Mouse (Mus musculus) left cerebral cortex, postnatal 4 days (tissue): ENCODE measurements around the gene Vmn1r8. TPM values are rescaled to one million over a fixed set of nuclear protein-coding genes. Genes with fewer than 3 reads are reported as not detected.
"Not testable (repeated sequence)": the region's sequence is repeated elsewhere in the genome, so short reads cannot be mapped to it uniquely, and the experiment has no call there.

ENCODE experiments used
- DNase-seq: peaks from one replicate; pipeline ENCODE4 v3.0.0-alpha.2; 2022
- intact Hi-C: fragments of 180-260 bp; cut with DNase I; formaldehyde crosslinking; loops from one replicate; pipeline ENCODE4 v1.15.1; 2025
- total RNA-seq, 2 experiments: library from RNA; stranded (reverse); gene quantifications; 2 replicates each; pipeline ENCODE4 v1.2.3; 2021

The Vmn1r8 gene
- not detected for total RNA-seq

GRCm38 (mm10) chr6:57031984-57032383, at the start of gene Vmn1r8:
Vmn1r8 (plus strand) TSS chr6:57032284.
- no peak for DNase-seq
- intact Hi-C loops = no loop called here

GRCm38 (mm10) chr6:56996943-56997342, 35.1 kb upstream of the Vmn1r8 start, which contains the start of gene Vmn1r6:
Vmn1r6 (plus strand) TSS chr6:56997243.
- no peak for DNase-seq
- intact Hi-C loops = no loop called here

GRCm38 (mm10) chr6:57025224-57025623, 6.9 kb upstream of the Vmn1r8 start, which contains the start of gene Vmn1r7:
Vmn1r7 (minus strand) TSS chr6:57025324.
- intact Hi-C loops = not testable (repeated sequence)

GRCm38 (mm10) chr6:57034674-57035073, 2.6 kb downstream of the Vmn1r8 start:
- intact Hi-C loops = no loop called here
- no peak for DNase-seq

More at GRCm38 (mm10) chr6:57025224-57025623, 6.9 kb upstream of the Vmn1r8 start, which contains the start of gene Vmn1r7:
- not testable (repeated sequence) for DNase-seq

GRCm38 (mm10) chr6:57063730-57064129, 31.6 kb downstream of the Vmn1r8 start:
- intact Hi-C loops = no loop called here
- peak; percentile 5 for DNase-seq

- DNase-seq = no peak
- intact Hi-C loops = no loop called here
Measured at GRCm38 (mm10) chr6:57066487-57066886, 34.4 kb downstream of the Vmn1r8 start, which contains the start of gene Vmn1r9. Vmn1r9 (plus strand) TSS chr6:57066787.

Other genes starting within 250 kb of the Vmn1r8 start
- gene Kbtbd2, start 234.5 kb upstream of the Vmn1r8 start, total RNA-seq = 10 to 100 TPM; 46.5 to 51.0 TPM
- 10 to 100 TPM; 33.7 to 34.0 TPM for gene Fkbp9, start 200.2 kb upstream of the Vmn1r8 start, total RNA-seq
- gene Nt5c3, start 108.4 kb upstream of the Vmn1r8 start, total RNA-seq = 10 to 100 TPM; 75.5 to 86.2 TPM
- under 1 TPM; 0.30 to 0.72 TPM for gene Vmn1r4, start 108.3 kb upstream of the Vmn1r8 start, total RNA-seq
- not detected for gene Vmn1r5, start 62.0 kb upstream of the Vmn1r8 start, total RNA-seq
- gene Vmn1r6, start 35.0 kb upstream of the Vmn1r8 start, total RNA-seq = not detected
- gene Vmn1r7, start 7.0 kb upstream of the Vmn1r8 start, total RNA-seq = not detected
- not detected for gene Vmn1r9, start 34.5 kb downstream of the Vmn1r8 start, total RNA-seq
- gene Vmn1r10, start 77.2 kb downstream of the Vmn1r8 start, total RNA-seq = not detected
- not detected for gene Vmn1r11, start 101.2 kb downstream of the Vmn1r8 start, total RNA-seq
- gene Vmn1r12, start 124.6 kb downstream of the Vmn1r8 start, total RNA-seq = under 1 TPM in 1 of 2 experiments, not detected in 1; 0.06 TPM
- gene Vmn1r13, start 171.0 kb downstream of the Vmn1r8 start, total RNA-seq = not detected
- not detected for gene Vmn1r14, start 199.4 kb downstream of the Vmn1r8 start, total RNA-seq
- gene Vmn1r15, start 225.7 kb downstream of the Vmn1r8 start, total RNA-seq = not detected